Mouse (Mus musculus): ENCODE measurements around the gene Zbtb32. TPM values are rescaled to one million over a fixed set of nuclear protein-coding genes. Genes with fewer than 3 reads are reported as not detected.
A peak's percentile ranks its signal among the peaks of the same experiment; 100 is the strongest.

Zbtb32 gene
- polyA plus RNA-seq, 1 experiment from 2014 or later, result 1.2 TPM

DNA sequence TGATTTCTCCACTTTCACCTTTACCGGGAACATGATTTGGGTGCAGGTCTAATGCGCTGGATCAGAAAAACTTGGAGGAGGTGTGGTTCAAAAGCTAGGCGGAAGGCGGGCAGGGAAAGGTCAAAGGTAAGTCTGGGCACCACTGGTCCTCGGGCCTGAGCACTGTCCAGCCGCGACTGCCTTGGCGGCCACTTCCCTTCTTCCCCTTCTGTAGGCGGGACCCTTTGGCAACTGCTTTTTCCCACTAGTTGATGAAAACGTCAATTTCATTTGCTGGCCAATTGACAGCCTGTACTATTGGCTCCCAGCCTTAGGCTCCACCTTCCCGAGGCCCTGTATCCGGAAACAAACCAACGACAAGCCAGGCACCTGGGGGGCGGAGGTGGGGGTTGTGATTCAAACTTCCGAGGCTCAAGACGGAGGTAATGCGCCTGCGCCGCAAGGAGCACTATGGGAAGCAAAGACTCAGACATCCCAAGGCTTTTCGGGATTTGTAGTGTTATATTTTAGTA is 39.2 kb downstream of the Zbtb32 start, which contains the start of gene Lin37:
Lin37 (minus strand) TSS at position 396 of the 512 bp plus-strand sequence.
- H3K36me3 ChIP-seq (ENCODE audit: control insufficient read depth, insufficient read depth), result peaks cover 27% of the 10 kb centered on the region
- 0 out of 2 replicates have a peak, but pooled peaks cover 4% of the 10 kb centered on the region for H3K4me1 ChIP-seq (replicated peaks; ENCODE audit: control insufficient read depth, insufficient read depth, low read length)
- peak within 1 kb of the TSS; percentile 48 for H3K9ac ChIP-seq (ENCODE audit: low read depth, low read length)
- H3K9me3 ChIP-seq (ENCODE audit: control insufficient read depth), result no peaks in the 10 kb centered on the region
- ATAC-seq, result peak; percentile 86
- H3K27me3 ChIP-seq (replicated peaks; ENCODE audit: control insufficient read depth, insufficient read depth, low read length), result no peaks in the 10 kb centered on the region
- H3K4me3 ChIP-seq (ENCODE audit: low read depth, low read length), result peak within 1 kb of the TSS; percentile 57
- peak within 1 kb of the TSS; percentile 65 for H3K27ac ChIP-seq (ENCODE audit: low read depth, low read length)
- no peak for TF ChIP-seq CTCF (IDR thresholded peaks at IDR 0.05; ENCODE audit: low read depth)
- peak within 1 kb of the TSS; percentile 78 for H3K4me2 ChIP-seq (replicated peaks; ENCODE audit: low read depth)
- WGBS, result under 1% methylated on average over 20 of the region's 20 CpGs

DNA sequence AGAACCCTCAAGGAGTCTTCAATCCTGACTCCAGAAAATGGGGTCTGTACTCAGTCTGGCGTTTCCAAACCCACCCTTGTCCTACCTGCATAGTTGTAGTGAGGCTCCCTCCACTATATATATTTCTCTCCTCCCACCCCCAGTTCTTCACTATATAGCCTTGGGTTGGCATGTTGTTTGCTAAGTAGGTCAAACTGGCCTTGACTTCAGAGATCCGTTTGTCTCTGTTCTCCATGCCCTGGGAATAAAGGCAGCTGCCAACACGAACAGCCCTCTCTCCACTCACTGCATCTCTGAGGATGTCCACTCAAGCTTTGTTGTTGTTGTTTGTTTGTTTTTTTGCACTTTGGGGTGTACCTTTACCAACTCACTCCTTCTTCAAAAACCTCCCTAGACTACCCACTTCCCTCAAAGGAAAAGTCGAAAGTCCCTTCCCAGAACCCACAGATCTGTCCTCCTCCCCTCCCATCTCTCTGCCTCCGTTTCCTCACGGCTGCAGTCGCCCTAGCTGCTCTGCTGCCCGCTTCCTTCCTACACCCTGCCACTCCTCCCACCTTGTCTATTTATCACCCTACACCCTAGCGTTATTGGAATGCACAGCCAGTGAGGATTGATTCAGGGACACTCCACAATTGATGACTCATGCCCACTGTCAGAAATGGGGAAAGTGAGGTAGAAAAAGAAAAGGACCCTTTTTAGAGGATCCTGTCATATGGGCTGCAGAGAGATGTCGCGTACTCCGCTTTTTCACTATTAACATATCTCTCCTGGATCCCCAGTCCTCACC is 39.9 kb downstream of the Zbtb32 start:
- Histone ChIP-seq H3K9me3 (ENCODE audit: control insufficient read depth) (no peaks in the 10 kb centered on the region), H3K4me1 (replicated peaks; ENCODE audit: control insufficient read depth, insufficient read depth, low read length) (peaks cover 4% of the 10 kb centered on the region; the same call in 1 of the 2 replicates), H3K27me3 (replicated peaks; ENCODE audit: control insufficient read depth, insufficient read depth, low read length) (no peaks in the 10 kb centered on the region), H3K4me2 (replicated peaks; ENCODE audit: low read depth) (peak overlapping the region; percentile 78), H3K27ac (ENCODE audit: low read depth, low read length) (peak overlapping the region; percentile 65), H3K36me3 (ENCODE audit: control insufficient read depth, insufficient read depth) (peaks cover 31% of the 10 kb centered on the region), H3K9ac (ENCODE audit: low read depth, low read length) (peak overlapping the region; percentile 48), H3K4me3 (ENCODE audit: low read depth, low read length) (peak overlapping the region; percentile 57)
- ATAC-seq, result peak; percentile 17
- WGBS, result 13% methylated on average over 12 of the region's 12 CpGs
- no peak for TF ChIP-seq CTCF (IDR thresholded peaks at IDR 0.05; ENCODE audit: low read depth)

DNA sequence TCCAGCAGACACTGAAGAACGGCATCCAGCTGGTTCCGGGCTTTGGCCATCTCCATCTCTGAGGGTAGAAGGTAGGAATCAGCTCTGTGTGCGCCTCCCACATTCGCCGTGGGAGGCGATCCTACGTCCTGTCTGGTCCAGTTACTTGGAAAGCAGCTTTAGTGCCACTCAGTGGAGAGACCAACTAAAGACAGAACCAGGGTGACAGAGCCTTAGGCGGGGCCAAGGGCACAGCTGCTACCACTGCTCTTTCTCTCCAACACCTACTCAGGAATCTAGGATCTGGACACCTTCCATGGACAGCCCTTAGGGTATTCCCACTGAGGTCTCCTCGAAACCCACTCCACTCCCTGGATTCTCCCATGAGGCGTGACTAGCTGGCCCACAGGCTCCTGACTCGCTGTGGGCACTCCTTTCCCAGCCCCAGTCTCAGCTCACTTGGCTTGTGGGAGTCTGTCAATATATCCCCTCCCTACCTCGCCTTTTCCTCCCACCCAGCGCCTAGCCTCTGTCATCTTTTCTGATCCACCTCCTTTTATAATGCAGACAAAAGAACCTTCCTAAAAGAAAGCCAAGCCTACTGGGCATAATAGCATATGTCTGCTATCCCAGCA is 40.7 kb downstream of the Zbtb32 start:
- Histone ChIP-seq H3K36me3 (ENCODE audit: control insufficient read depth, insufficient read depth) (peaks cover 31% of the 10 kb centered on the region), H3K27me3 (replicated peaks; ENCODE audit: control insufficient read depth, insufficient read depth, low read length) (no peaks in the 10 kb centered on the region), H3K27ac (ENCODE audit: low read depth, low read length) (no peak overlapping the region), H3K4me3 (ENCODE audit: low read depth, low read length) (no peak overlapping the region), H3K4me2 (replicated peaks; ENCODE audit: low read depth) (peak overlapping the region; percentile 78), H3K9me3 (ENCODE audit: control insufficient read depth) (no peaks in the 10 kb centered on the region), H3K4me1 (replicated peaks; ENCODE audit: control insufficient read depth, insufficient read depth, low read length) (peaks cover 7% of the 10 kb centered on the region; the same call in 1 of the 2 replicates), H3K9ac (ENCODE audit: low read depth, low read length) (peak overlapping the region; percentile 48; the same call in 1 of the 2 replicates)
- TF ChIP-seq CTCF (IDR thresholded peaks at IDR 0.05; ENCODE audit: low read depth), result no peak
- WGBS, result 83% methylated on average over 13 of the region's 13 CpGs
- ATAC-seq, result no peak

DNA sequence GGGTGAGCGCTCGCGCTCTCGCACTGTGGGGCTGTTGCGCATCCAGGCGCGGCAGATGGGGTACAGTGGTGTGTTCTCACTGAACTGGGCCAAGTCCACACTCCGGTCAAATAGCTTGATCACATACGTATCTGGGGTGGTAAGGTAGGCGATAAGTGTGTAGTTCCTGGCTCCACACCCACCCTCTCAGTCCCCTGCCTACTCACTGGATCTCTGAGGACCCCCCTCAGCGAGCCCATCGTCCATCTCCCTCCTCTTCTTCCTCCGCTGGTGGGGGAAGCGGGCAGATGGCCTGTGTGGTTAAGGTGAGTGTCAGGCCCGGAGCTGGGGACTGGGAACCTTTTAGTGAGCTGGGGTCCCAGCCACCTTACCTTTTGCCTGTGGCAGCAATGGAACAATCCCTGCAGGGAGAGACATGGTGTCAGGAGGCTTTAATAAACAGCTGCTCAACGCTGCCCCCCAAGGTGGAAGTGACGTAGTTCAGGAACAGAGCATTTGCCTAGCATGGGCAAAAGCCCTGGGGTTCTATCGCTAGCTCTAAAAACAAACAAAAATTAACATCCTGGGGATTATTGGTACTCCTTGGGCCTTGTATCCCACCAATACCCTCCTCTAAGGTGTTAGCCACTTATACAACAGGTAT is 41.7 kb downstream of the Zbtb32 start:
- H3K36me3 ChIP-seq (ENCODE audit: control insufficient read depth, insufficient read depth), result peaks cover 31% of the 10 kb centered on the region
- H3K27me3 ChIP-seq (replicated peaks; ENCODE audit: control insufficient read depth, insufficient read depth, low read length), result no peaks in the 10 kb centered on the region
- no peak overlapping the region for H3K9ac ChIP-seq (ENCODE audit: low read depth, low read length)
- 93% methylated on average over 18 of the region's 18 CpGs for WGBS
- no peak overlapping the region for H3K27ac ChIP-seq (ENCODE audit: low read depth, low read length)
- TF ChIP-seq CTCF (IDR thresholded peaks at IDR 0.05; ENCODE audit: low read depth), result peak; percentile 49
- H3K4me3 ChIP-seq (ENCODE audit: low read depth, low read length), result no peak overlapping the region
- H3K4me1 ChIP-seq (replicated peaks; ENCODE audit: control insufficient read depth, insufficient read depth, low read length), result peaks cover 7% of the 10 kb centered on the region; the same call in 1 of the 2 replicates
- ATAC-seq, result no peak
- H3K9me3 ChIP-seq (ENCODE audit: control insufficient read depth), result no peaks in the 10 kb centered on the region
- H3K4me2 ChIP-seq (replicated peaks; ENCODE audit: low read depth), result no peak overlapping the region

DNA sequence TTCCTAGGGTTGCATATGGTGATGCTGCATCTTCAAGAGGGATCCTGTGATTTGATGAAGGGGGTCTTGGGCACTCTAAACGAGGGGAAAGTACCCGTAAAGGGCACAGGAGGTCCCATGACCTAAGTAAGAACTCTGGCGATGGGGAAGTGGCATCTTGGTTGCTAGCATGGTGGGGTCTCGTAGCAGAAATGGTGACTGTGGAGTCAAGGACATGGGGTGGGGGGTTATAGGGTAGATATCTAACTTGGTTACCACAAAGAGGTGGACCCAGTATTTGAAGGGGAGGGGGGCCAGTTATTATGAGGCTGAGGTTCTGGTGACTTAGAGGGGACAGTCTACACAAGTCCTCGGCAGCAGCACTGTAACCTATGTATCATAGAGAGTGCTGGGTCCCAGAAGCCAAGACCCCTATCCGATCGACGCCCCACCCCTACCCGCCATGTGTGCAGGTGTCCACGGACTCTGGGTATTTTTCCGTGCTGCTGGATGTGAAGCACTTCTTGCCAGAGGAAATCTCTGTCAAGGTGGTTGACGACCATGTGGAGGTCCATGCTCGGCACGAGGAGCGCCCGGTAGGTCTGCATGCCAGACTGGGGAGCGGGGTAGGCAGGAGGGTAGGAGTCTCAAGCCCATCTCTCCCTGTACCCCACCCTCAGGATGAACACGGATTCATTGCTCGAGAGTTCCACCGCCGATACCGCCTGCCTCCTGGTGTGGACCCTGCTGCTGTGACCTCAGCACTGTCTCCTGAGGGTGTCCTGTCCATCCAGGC is 44.7 kb downstream of the Zbtb32 start:
- Histone ChIP-seq H3K9me3 (ENCODE audit: control insufficient read depth) (no peaks in the 10 kb centered on the region), H3K27me3 (replicated peaks; ENCODE audit: control insufficient read depth, insufficient read depth, low read length) (no peaks in the 10 kb centered on the region), H3K4me3 (ENCODE audit: low read depth, low read length) (peak overlapping the region; percentile 70), H3K4me1 (replicated peaks; ENCODE audit: control insufficient read depth, insufficient read depth, low read length) (peaks cover 7% of the 10 kb centered on the region; the same call in 1 of the 2 replicates), H3K27ac (ENCODE audit: low read depth, low read length) (0 out of 2 replicates have a peak overlapping the region, but pooled peaks have one; percentile 51), H3K36me3 (ENCODE audit: control insufficient read depth, insufficient read depth) (peaks cover 31% of the 10 kb centered on the region), H3K9ac (ENCODE audit: low read depth, low read length) (peak overlapping the region; percentile 47; the same call in 1 of the 2 replicates), H3K4me2 (replicated peaks; ENCODE audit: low read depth) (peak overlapping the region; percentile 86)
- WGBS, result 83% methylated on average over 22 of the region's 22 CpGs
- TF ChIP-seq CTCF (IDR thresholded peaks at IDR 0.05; ENCODE audit: low read depth), result no peak
- ATAC-seq, result no peak

All from intestine, postnatal 0 days (tissue).